Mouse (Mus musculus) liver, embryonic 13.5 days (tissue): ENCODE data around the gene Gsn. TPM values are rescaled to one million over a fixed set of nuclear protein-coding genes. Genes with fewer than 3 reads are reported as not detected.

Experiments used
- ATAC-seq: fragments of 200-750 bp; cut with Nextera tagmentation; 2 replicates; pipeline ENCODE4 v1.8.0; 2017; ENCODE audit warnings: low read depth, mild to moderate bottlenecking, moderate number of reproducible peaks, moderate library complexity
- DNase-seq: peaks from one replicate; pipeline ENCODE4 v3.0.0; 2022
- H3K27ac ChIP-seq: fragments of 300-500 bp; sonication (generic); 2 replicates; pipeline ENCODE4 v1.5.1; 2015; ENCODE audit warnings: moderate library complexity, mild to moderate bottlenecking, inconsistent platforms
- H3K27me3 ChIP-seq: fragments of 300-500 bp; sonication (generic); 2 replicates; pipeline ENCODE4 v1.6.1; 2015; ENCODE audit warnings: mild to moderate bottlenecking, inconsistent platforms
- H3K36me3 ChIP-seq: fragments of 300-500 bp; sonication (generic); 2 replicates; pipeline ENCODE4 v1.6.1; 2015; ENCODE audit warnings: mild to moderate bottlenecking, inconsistent platforms
- H3K4me1 ChIP-seq: fragments of 300-500 bp; sonication (generic); replicated peaks from 2 replicates; pipeline ENCODE4 v1.6.1; 2015; ENCODE audit warnings: inconsistent platforms
- H3K4me2 ChIP-seq: fragments of 300-500 bp; sonication (generic); 2 replicates; pipeline ENCODE4 v1.6.1; 2015; ENCODE audit warnings: inconsistent platforms, mild to moderate bottlenecking, moderate library complexity
- H3K4me3 ChIP-seq: fragments of 300-500 bp; sonication (generic); replicated peaks from 2 replicates; pipeline ENCODE4 v1.5.1; 2015; ENCODE audit warnings: mild to moderate bottlenecking, inconsistent platforms
- H3K9ac ChIP-seq: fragments of 300-500 bp; sonication (generic); 2 replicates; pipeline ENCODE4 v1.6.1; 2015; ENCODE audit warnings: mild to moderate bottlenecking, inconsistent platforms
- H3K9me3 ChIP-seq: fragments of 300-500 bp; sonication (generic); replicated peaks from 2 replicates; pipeline ENCODE4 v1.6.1; 2016; ENCODE audit warnings: inconsistent platforms
- WGBS: fragments of 180-500 bp; shearing (Covaris S2); methylation state at CpG from one replicate; pipeline ENCODE4 v1.1.7; 2015; ENCODE audit not compliant: insufficient replicate concordance; 5-methylcytosine and 5-hydroxymethylcytosine counted together
- polyA plus RNA-seq: library from polyadenylated mRNA; unstranded; fragments of >200 nt; fragmentation: Nextera tagmentation; extraction: Ambion mirVana; gene quantifications from 2 replicates; pipeline ENCODE4 v1.2.1, GENCODE M21; 2015

Gsn gene
- polyA plus RNA-seq, 1 experiment from 2014 or later: 77.4 TPM

GRCm38 (mm10) chr2:35297703-35298332 is 41.6 kb downstream of the Gsn start:
- H3K4me1 ChIP-seq: peaks cover 22% of the 10 kb centered on the region
- H3K27me3 ChIP-seq: no peaks in the 10 kb centered on the region
- no peak overlapping the region for H3K4me2 ChIP-seq
- ATAC-seq (peak; percentile 61), DNase-seq (peak; percentile 72)
- 20% methylated on average over 15 of the region's 15 CpGs for WGBS
- no peak overlapping the region for H3K9ac ChIP-seq
- H3K9me3 ChIP-seq: no peaks in the 10 kb centered on the region
- no peak overlapping the region for H3K4me3 ChIP-seq
- H3K36me3 ChIP-seq: peaks cover 9% of the 10 kb centered on the region; the same call in 1 of the 2 replicates
- no peak overlapping the region for H3K27ac ChIP-seq

- 46% methylated on average over 2 of the region's 2 CpGs for WGBS
- H3K9ac ChIP-seq: no peak overlapping the region
- H3K27ac ChIP-seq: peak overlapping the region; percentile 14; the same call in 1 of the 2 replicates
- no peak overlapping the region for H3K4me2 ChIP-seq
- DNase-seq (no peak), ATAC-seq (peak; percentile 61; the same call in 1 of the 2 replicates)
- no peaks in the 10 kb centered on the region for H3K27me3 ChIP-seq
- peaks cover 5% of the 10 kb centered on the region; the same call in 1 of the 2 replicates for H3K36me3 ChIP-seq
- peaks cover 22% of the 10 kb centered on the region for H3K4me1 ChIP-seq
- H3K4me3 ChIP-seq: no peak overlapping the region
- H3K9me3 ChIP-seq: no peaks in the 10 kb centered on the region
Observed at GRCm38 (mm10) chr2:35299437-35299836, 43.3 kb downstream of the Gsn start.

- no peaks in the 10 kb centered on the region for H3K27me3 ChIP-seq
- WGBS: 68% methylated on average over 13 of the region's 13 CpGs
- no peak for DNase-seq
- H3K9me3 ChIP-seq: no peaks in the 10 kb centered on the region
- no peak overlapping the region for H3K4me3 ChIP-seq
- no peak overlapping the region for H3K27ac ChIP-seq
- no peak for ATAC-seq
- H3K9ac ChIP-seq: no peak overlapping the region
- no peak overlapping the region for H3K4me2 ChIP-seq
- H3K36me3 ChIP-seq: no peaks in the 10 kb centered on the region
- peaks cover 22% of the 10 kb centered on the region for H3K4me1 ChIP-seq
Observed at GRCm38 (mm10) chr2:35302049-35302885, 46.1 kb downstream of the Gsn start.

GRCm38 (mm10) chr2:35308166-35308565 is 52.0 kb downstream of the Gsn start:
- ATAC-seq: no peak
- H3K36me3 ChIP-seq: peaks cover 18% of the 10 kb centered on the region
- 37% methylated on average over 1 of the region's 1 CpGs for WGBS

GRCm38 (mm10) chr2:35309906-35310493 is 53.8 kb downstream of the Gsn start:
- no peaks in the 10 kb centered on the region for H3K9me3 ChIP-seq
- H3K4me1 ChIP-seq: peaks cover 14% of the 10 kb centered on the region
- DNase-seq (no peak), ATAC-seq (0 out of 2 replicates have a peak, but pooled peaks have one; percentile 34)
- no peaks in the 10 kb centered on the region for H3K27me3 ChIP-seq
- WGBS: 67% methylated on average over 4 of the region's 4 CpGs
- no peak overlapping the region for H3K27ac ChIP-seq
- H3K9ac ChIP-seq: no peak overlapping the region
- no peak overlapping the region for H3K4me2 ChIP-seq
- peaks cover 36% of the 10 kb centered on the region for H3K36me3 ChIP-seq
- no peak overlapping the region for H3K4me3 ChIP-seq

More at GRCm38 (mm10) chr2:35308166-35308565, 52.0 kb downstream of the Gsn start:
- H3K27me3 ChIP-seq: no peaks in the 10 kb centered on the region
- no peak for DNase-seq
- H3K4me2 ChIP-seq: no peak overlapping the region
- no peak overlapping the region for H3K4me3 ChIP-seq
- no peak overlapping the region for H3K27ac ChIP-seq
- no peaks in the 10 kb centered on the region for H3K9me3 ChIP-seq
- H3K9ac ChIP-seq: no peak overlapping the region
- peaks cover 10% of the 10 kb centered on the region for H3K4me1 ChIP-seq

GRCm38 (mm10) chr2:35314300-35314699 is 58.1 kb downstream of the Gsn start:
- ATAC-seq (no peak), DNase-seq (no peak)
- no peak overlapping the region for H3K4me3 ChIP-seq
- H3K4me2 ChIP-seq: no peak overlapping the region
- H3K4me1 ChIP-seq: peaks cover 47% of the 10 kb centered on the region
- H3K36me3 ChIP-seq: peaks cover 79% of the 10 kb centered on the region
- H3K9me3 ChIP-seq: no peaks in the 10 kb centered on the region
- H3K27ac ChIP-seq: 0 out of 2 replicates have a peak overlapping the region, but pooled peaks have one; percentile 9
- H3K9ac ChIP-seq: no peak overlapping the region
- H3K27me3 ChIP-seq: no peaks in the 10 kb centered on the region
- WGBS: 74% methylated on average over 3 of the region's 3 CpGs

- H3K9ac ChIP-seq: peak overlapping the region; percentile 61
- H3K4me3 ChIP-seq: peak overlapping the region; percentile 25
- DNase-seq: peak; percentile 75
- H3K36me3 ChIP-seq: peaks cover 100% of the 10 kb centered on the region
- H3K4me2 ChIP-seq: peak overlapping the region; percentile 61
- ATAC-seq: peak; percentile 89
- no peaks in the 10 kb centered on the region for H3K9me3 ChIP-seq
- WGBS: 19% methylated on average over 4 of the region's 4 CpGs
- no peaks in the 10 kb centered on the region for H3K27me3 ChIP-seq
- H3K4me1 ChIP-seq: peaks cover 69% of the 10 kb centered on the region
- H3K27ac ChIP-seq: peak overlapping the region; percentile 98
Observed at GRCm38 (mm10) chr2:35317604-35318003, 61.4 kb downstream of the Gsn start.

GRCm38 (mm10) chr2:35318405-35318804 is 62.2 kb downstream of the Gsn start:
- Histone ChIP-seq H3K36me3 (peaks cover 100% of the 10 kb centered on the region), H3K27ac (peak overlapping the region; percentile 98), H3K4me3 (peak overlapping the region; percentile 25), H3K27me3 (no peaks in the 10 kb centered on the region), H3K9me3 (no peaks in the 10 kb centered on the region), H3K4me1 (peaks cover 77% of the 10 kb centered on the region), H3K9ac (peak overlapping the region; percentile 61), H3K4me2 (peak overlapping the region; percentile 61)
- DNase-seq (peak; percentile 63), ATAC-seq (peak; percentile 76)
- WGBS: 23% methylated on average over 12 of the region's 12 CpGs

GRCm38 (mm10) chr2:35320399-35320798 is 64.2 kb downstream of the Gsn start:
- no peak for ATAC-seq
- H3K4me2 ChIP-seq: no peak overlapping the region
- H3K36me3 ChIP-seq: peaks cover 100% of the 10 kb centered on the region

GRCm38 (mm10) chr2:35322404-35323164 is 66.4 kb downstream of the Gsn start:
- ATAC-seq (peak; percentile 61), DNase-seq (no peak)
- Histone ChIP-seq H3K27ac (peak overlapping the region; percentile 98), H3K4me3 (no peak overlapping the region), H3K4me2 (peak overlapping the region; percentile 40), H3K36me3 (peaks cover 94% of the 10 kb centered on the region), H3K4me1 (peaks cover 99% of the 10 kb centered on the region), H3K9me3 (no peaks in the 10 kb centered on the region), H3K9ac (peak overlapping the region; percentile 50), H3K27me3 (no peaks in the 10 kb centered on the region)
- WGBS: 65% methylated on average over 10 of the region's 10 CpGs

More at GRCm38 (mm10) chr2:35320399-35320798, 64.2 kb downstream of the Gsn start:
- Histone ChIP-seq H3K27ac (peak overlapping the region; percentile 98; the same call in 1 of the 2 replicates), H3K4me1 (peaks cover 93% of the 10 kb centered on the region), H3K27me3 (no peaks in the 10 kb centered on the region), H3K9me3 (no peaks in the 10 kb centered on the region), H3K9ac (no peak overlapping the region), H3K4me3 (no peak overlapping the region)
- no peak for DNase-seq
- 92% methylated on average over 15 of the region's 15 CpGs for WGBS
